In genomic region chr2:180689841-180690240, GRCm38 (mm10) we compare ENCODE assay signal across 24 mouse cellular contexts. TPM values are rescaled to one million over a fixed set of nuclear protein-coding genes. Genes with fewer than 3 reads are reported as not detected.
DNase-seq lines count a peak whose midpoint lies in the region; ATAC-seq and TF ChIP-seq lines count a peak whose summit lies in the region.
"Had no signal": no experiment of that assay in that cellular context is flagged by ENCODE, and none has a peak within 500 bp of the region (broad histone marks: within the 10 kb centered on the region; RNA-seq: fewer than 3 reads in every experiment).

No protein-coding gene starts in this region.

- 0 out of 2 replicates have a peak, but pooled peaks have one; percentile 11 for ATAC-seq in hindbrain, embryonic 16.5 days
- peak; percentile 33; the same call in 1 of the 2 replicates for ATAC-seq in granulocyte monocyte progenitor cell, adult 5-6 weeks (replicated peaks; ENCODE audit: poor library complexity, severe bottlenecking)
- no peak for ATAC-seq in kidney, embryonic 14.5 days (ENCODE audit: low FRiP score, low TSS enrichment)
- ATAC-seq: activated CD4-positive, CD25-positive, alpha-beta regulatory T cell, adult 4 months; forebrain, embryonic 16.5 days had no signal

- H3K27ac ChIP-seq in hindbrain, embryonic 16.5 days (ENCODE audit: low read depth, low read length) = no peak overlapping the region
- no peak overlapping the region for H3K27ac ChIP-seq in hindbrain, embryonic 10.5 days
- no peak overlapping the region for H3K27ac ChIP-seq in testis, adult 2 months (ENCODE audit: control insufficient read depth, insufficient read depth, low read depth, low read length)
- H3K27ac ChIP-seq in kidney, embryonic 14.5 days (ENCODE audit: low read depth, low read length) = no peak overlapping the region
- H3K27ac ChIP-seq: embryonic facial prominence, embryonic 15.5 days; liver, embryonic 14.5 days; lung, embryonic 15.5 days; midbrain, embryonic 12.5 days; stomach, postnatal 0 days had no signal

- H3K4me1 ChIP-seq in hindbrain, embryonic 16.5 days (ENCODE audit: control insufficient read depth, insufficient read depth, low read depth, low read length) = peaks cover 7% of the 10 kb centered on the region; the same call in 1 of the 2 replicates
- peaks cover 17% of the 10 kb centered on the region for H3K4me1 ChIP-seq in hindbrain, embryonic 10.5 days (replicated peaks)
- H3K4me1 ChIP-seq in testis, adult 2 months (ENCODE audit: control insufficient read depth, insufficient read depth, low read length) = peaks cover 11% of the 10 kb centered on the region
- H3K4me1 ChIP-seq in kidney, embryonic 14.5 days (ENCODE audit: control insufficient read depth, insufficient read depth, low read length) = no peaks in the 10 kb centered on the region

- no peak for TF ChIP-seq POLR2A in testis, adult 2 months (IDR thresholded peaks at IDR 0.05; ENCODE audit: control insufficient read depth, low read depth, low read length)

- 87% methylated on average over 5 of the region's 5 CpGs for WGBS in hindbrain, embryonic 16.5 days
- WGBS in hindbrain, embryonic 10.5 days = 84% methylated on average over 5 of the region's 5 CpGs
- 88% methylated on average over 5 of the region's 5 CpGs for WGBS in kidney, embryonic 14.5 days

- no peak for DNase-seq in hindbrain, embryonic 10.5 days (ENCODE audit: low spot score)
- DNase-seq in testis, postnatal 14 days (ENCODE audit: low spot score) = no peak
- DNase-seq in spleen, postnatal 4 days (ENCODE audit: low spot score in 2 of 2) = no peak
- DNase-seq: cerebellum, adult 18-20 months; cerebellum, postnatal 25 days; heart, postnatal 36 days; kidney, adult 9 months; lung, postnatal 4 days; right cerebral cortex, postnatal 14 days; thymus, postnatal 14 days had no signal

- TF ChIP-seq CTCF in testis, adult 2 months (IDR thresholded peaks at IDR 0.05; ENCODE audit: control insufficient read depth, insufficient read depth, insufficient replicate concordance, low read depth, low read length) = no peak

- no peak overlapping the region for H3K4me2 ChIP-seq in hindbrain, embryonic 16.5 days (ENCODE audit: low read length)
- no peak overlapping the region for H3K4me2 ChIP-seq in kidney, embryonic 14.5 days (replicated peaks; ENCODE audit: low read depth, low read length)
- H3K4me2 ChIP-seq: embryonic facial prominence, embryonic 15.5 days; lung, embryonic 15.5 days; midbrain, embryonic 12.5 days had no signal

- H3K9ac ChIP-seq in hindbrain, embryonic 16.5 days (ENCODE audit: low read depth, low read length) = no peak overlapping the region
- H3K9ac ChIP-seq in kidney, embryonic 14.5 days (ENCODE audit: low read depth, low read length) = no peak overlapping the region
- H3K9ac ChIP-seq: embryonic facial prominence, embryonic 15.5 days; liver, embryonic 14.5 days; lung, embryonic 15.5 days; midbrain, embryonic 12.5 days had no signal

- no peaks in the 10 kb centered on the region for H3K27me3 ChIP-seq in hindbrain, embryonic 16.5 days (replicated peaks; ENCODE audit: control insufficient read depth, insufficient read depth, low read length)
- no peaks in the 10 kb centered on the region for H3K27me3 ChIP-seq in hindbrain, embryonic 10.5 days (ENCODE audit: insufficient read depth, poor library complexity, severe bottlenecking)
- no peaks in the 10 kb centered on the region for H3K27me3 ChIP-seq in testis, adult 2 months (ENCODE audit: control insufficient read depth, insufficient read depth, low read length)
- H3K27me3 ChIP-seq in kidney, embryonic 14.5 days (ENCODE audit: control insufficient read depth, insufficient read depth, low read length) = no peaks in the 10 kb centered on the region
- H3K27me3 ChIP-seq: embryonic facial prominence, embryonic 15.5 days; lung, embryonic 15.5 days; midbrain, embryonic 12.5 days had no signal

- H3K4me3 ChIP-seq in hindbrain, embryonic 16.5 days (ENCODE audit: low read length) = no peak overlapping the region
- no peak overlapping the region for H3K4me3 ChIP-seq in hindbrain, embryonic 10.5 days
- peak overlapping the region; percentile 59 for H3K4me3 ChIP-seq in testis, adult 2 months (ENCODE audit: control insufficient read depth, low read depth, low read length)
- no peak overlapping the region for H3K4me3 ChIP-seq in kidney, embryonic 14.5 days (ENCODE audit: low read length)
- H3K4me3 ChIP-seq: embryonic facial prominence, embryonic 15.5 days; lung, embryonic 15.5 days; midbrain, embryonic 12.5 days had no signal

- H3K36me3 ChIP-seq in hindbrain, embryonic 16.5 days (ENCODE audit: control insufficient read depth, insufficient read depth, low read length) = peaks cover 40% of the 10 kb centered on the region
- peaks cover 65% of the 10 kb centered on the region for H3K36me3 ChIP-seq in hindbrain, embryonic 10.5 days
- peaks cover 10% of the 10 kb centered on the region for H3K36me3 ChIP-seq in testis, adult 2 months (ENCODE audit: control insufficient read depth, insufficient read depth, low read length)
- H3K36me3 ChIP-seq in kidney, embryonic 14.5 days (ENCODE audit: control insufficient read depth, insufficient read depth, low read length) = peaks cover 67% of the 10 kb centered on the region

- no peaks in the 10 kb centered on the region for H3K9me3 ChIP-seq in hindbrain, embryonic 16.5 days (ENCODE audit: control insufficient read depth, low read length)
- H3K9me3 ChIP-seq in hindbrain, embryonic 10.5 days = no peaks in the 10 kb centered on the region
- no peaks in the 10 kb centered on the region for H3K9me3 ChIP-seq in kidney, embryonic 14.5 days (ENCODE audit: control insufficient read depth, low read length)
- H3K9me3 ChIP-seq: embryonic facial prominence, embryonic 15.5 days; lung, embryonic 15.5 days; midbrain, embryonic 12.5 days had no signal

RNA-seq across cellular contexts. Expression of gene Dido1, which starts 20.0 kb away (rescaled TPM):
- 20.7 and 21.7 TPM in 2 replicates for polyA plus RNA-seq in hindbrain, embryonic 16.5 days (2015; fragmentation: Nextera tagmentation; extraction: Ambion mirVana)
- 31.9 and 33.3 TPM in 2 replicates for polyA plus RNA-seq in hindbrain, embryonic 10.5 days (2016; fragmentation: Nextera tagmentation; extraction: Ambion mirVana)
- 24.1 and 26.6 TPM in 2 replicates for polyA plus RNA-seq in testis, adult 2 months (2012; rRNA removed)
- total RNA-seq in granulocyte monocyte progenitor cell, adult 5-6 weeks (2014; fragmentation: Nextera tagmentation) = 44.8 and 57.8 TPM in 2 replicates
- total RNA-seq in granulocyte monocyte progenitor cell, adult 5-6 weeks (2017) = 48.5 and 51.3 TPM in 2 replicates
- 25.6 and 39.5 TPM in 2 replicates for polyA plus RNA-seq in kidney, embryonic 14.5 days (2014; fragmentation: Nextera tagmentation; extraction: Ambion mirVana)

RNA-seq across cellular contexts. Expression of gene Gid8, which starts 20.1 kb away (rescaled TPM):
- polyA plus RNA-seq in hindbrain, embryonic 16.5 days (2015; fragmentation: Nextera tagmentation; extraction: Ambion mirVana) = 52.8 and 58.9 TPM in 2 replicates
- polyA plus RNA-seq in hindbrain, embryonic 10.5 days (2016; fragmentation: Nextera tagmentation; extraction: Ambion mirVana) = 50.0 and 50.8 TPM in 2 replicates
- polyA plus RNA-seq in testis, adult 2 months (2012; rRNA removed) = 29.3 and 30.9 TPM in 2 replicates
- total RNA-seq in granulocyte monocyte progenitor cell, adult 5-6 weeks (2014; fragmentation: Nextera tagmentation) = 50.9 and 61.5 TPM in 2 replicates
- total RNA-seq in granulocyte monocyte progenitor cell, adult 5-6 weeks (2017) = 58.6 and 64.3 TPM in 2 replicates
- polyA plus RNA-seq in kidney, embryonic 14.5 days (2014; fragmentation: Nextera tagmentation; extraction: Ambion mirVana) = 54.3 and 62.9 TPM in 2 replicates

RNA-seq across cellular contexts. Expression of gene Slc17a9, which starts 35.2 kb away (rescaled TPM):
- polyA plus RNA-seq in hindbrain, embryonic 16.5 days (2015; fragmentation: Nextera tagmentation; extraction: Ambion mirVana) = 0.19 and 0.42 TPM in 2 replicates
- 0.25 and 0.54 TPM in 2 replicates for polyA plus RNA-seq in hindbrain, embryonic 10.5 days (2016; fragmentation: Nextera tagmentation; extraction: Ambion mirVana)
- polyA plus RNA-seq in testis, adult 2 months (2012; rRNA removed) = 16.0 and 16.4 TPM in 2 replicates
- 19.4 and 21.5 TPM in 2 replicates for total RNA-seq in granulocyte monocyte progenitor cell, adult 5-6 weeks (2014; fragmentation: Nextera tagmentation)
- 6.5 and 9.0 TPM in 2 replicates for total RNA-seq in granulocyte monocyte progenitor cell, adult 5-6 weeks (2017)
- polyA plus RNA-seq in kidney, embryonic 14.5 days (2014; fragmentation: Nextera tagmentation; extraction: Ambion mirVana) = 0.20 and 0.47 TPM in 2 replicates

RNA-seq across cellular contexts. Expression of gene Tcfl5, which starts 47.3 kb away (rescaled TPM):
- polyA plus RNA-seq in hindbrain, embryonic 16.5 days (2015; fragmentation: Nextera tagmentation; extraction: Ambion mirVana) = 0.31 and 0.50 TPM in 2 replicates
- 0.14 and 0.30 TPM in 2 replicates for polyA plus RNA-seq in hindbrain, embryonic 10.5 days (2016; fragmentation: Nextera tagmentation; extraction: Ambion mirVana)
- 177 and 192 TPM in 2 replicates for polyA plus RNA-seq in testis, adult 2 months (2012; rRNA removed)
- not detected in 2 replicates for total RNA-seq in granulocyte monocyte progenitor cell, adult 5-6 weeks (2014; fragmentation: Nextera tagmentation)
- total RNA-seq in granulocyte monocyte progenitor cell, adult 5-6 weeks (2017) = not detected in 2 replicates
- polyA plus RNA-seq in kidney, embryonic 14.5 days (2014; fragmentation: Nextera tagmentation; extraction: Ambion mirVana) = 0.22 and 0.40 TPM in 2 replicates
- total RNA-seq: heart, adult 18-20 months had no signal
- polyA plus RNA-seq: activated CD4-positive, CD25-positive, alpha-beta regulatory T cell, adult 4 months; heart, embryonic 14.5 days; large intestine, adult 2 months had no signal

Comparison
In these comparisons a context has a peak if more than half of its experiments do, and no peak if none do; other contexts are left out.
1. RNA of gene Slc17a9, which starts 35.2 kb away (polyA plus RNA-seq): 16.0 to 16.4 TPM in testis, adult 2 months; 0.25 to 0.54 TPM in hindbrain, embryonic 10.5 days, 0.20 to 0.47 TPM in kidney, embryonic 14.5 days and 0.19 to 0.42 TPM in hindbrain, embryonic 16.5 days; every median in the first group is over 10 times any median in the second.